Mouse (Mus musculus): ENCODE measurements around the gene Zfp697. TPM values are rescaled to one million over a fixed set of nuclear protein-coding genes. Genes with fewer than 3 reads are reported as not detected.
"Not testable (repeated sequence)": the region's sequence is repeated elsewhere in the genome, so short reads cannot be mapped to it uniquely, and the experiment has no call there.

The Zfp697 gene
- polyA plus RNA-seq, 1 experiment, result not detected

GRCm38 (mm10) chr3:98720740-98721139 lies 338.5 kb downstream of the Zfp697 start:
- Histone ChIP-seq H3K36me3 (replicated peaks; ENCODE audit: low read length) (no peaks in the 10 kb centered on the region), H3K9me3 (0 out of 2 replicates have a peak, but pooled peaks cover 3% of the 10 kb centered on the region), H3K4me3 (replicated peaks) (no peak overlapping the region), H3K4me1 (no peaks in the 10 kb centered on the region), H3K27me3 (replicated peaks) (no peaks in the 10 kb centered on the region)
- TF ChIP-seq GATA1 (IDR thresholded peaks at IDR 0.05; ENCODE audit: borderline replicate concordance, low read length) (no peak), FLI1 (IDR thresholded peaks at IDR 0.05; ENCODE audit: low read length) (no peak)

DNA sequence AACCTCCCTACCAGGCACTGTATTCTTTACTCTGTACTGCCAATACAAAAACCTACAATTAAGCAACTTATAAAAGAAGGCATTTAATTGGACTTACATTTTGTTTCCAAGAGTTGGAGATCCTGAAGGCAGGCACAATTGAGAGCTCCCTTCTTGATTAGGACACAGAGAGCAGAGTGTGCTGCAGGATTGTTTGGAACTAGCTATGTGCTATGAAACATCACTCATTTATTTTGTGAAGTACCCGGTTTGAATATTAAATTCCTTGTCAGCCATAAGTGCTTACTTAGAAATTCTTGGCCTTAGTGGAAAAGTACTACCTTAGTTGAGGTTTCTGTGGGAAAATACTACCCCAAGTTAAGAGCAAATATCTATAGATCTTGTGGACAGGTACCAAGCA lies 342.1 kb downstream of the Zfp697 start, which contains the start of gene Hsd3b2:
Gene Hsd3b2, minus strand, starts transcription at position 168 of the 400 bp plus-strand sequence.
- TF ChIP-seq GATA1 (IDR thresholded peaks at IDR 0.05; ENCODE audit: borderline replicate concordance, low read length) (no peak), FLI1 (IDR thresholded peaks at IDR 0.05; ENCODE audit: low read length) (no peak)
- H3K9me3 ChIP-seq, result 0 out of 2 replicates have a peak, but pooled peaks cover 4% of the 10 kb centered on the region
- no peaks in the 10 kb centered on the region for H3K36me3 ChIP-seq (replicated peaks; ENCODE audit: low read length)
- H3K4me1 ChIP-seq, result no peaks in the 10 kb centered on the region
- H3K4me3 ChIP-seq (replicated peaks), result no peak within 1 kb of the TSS
- H3K27me3 ChIP-seq (replicated peaks), result no peaks in the 10 kb centered on the region

DNA sequence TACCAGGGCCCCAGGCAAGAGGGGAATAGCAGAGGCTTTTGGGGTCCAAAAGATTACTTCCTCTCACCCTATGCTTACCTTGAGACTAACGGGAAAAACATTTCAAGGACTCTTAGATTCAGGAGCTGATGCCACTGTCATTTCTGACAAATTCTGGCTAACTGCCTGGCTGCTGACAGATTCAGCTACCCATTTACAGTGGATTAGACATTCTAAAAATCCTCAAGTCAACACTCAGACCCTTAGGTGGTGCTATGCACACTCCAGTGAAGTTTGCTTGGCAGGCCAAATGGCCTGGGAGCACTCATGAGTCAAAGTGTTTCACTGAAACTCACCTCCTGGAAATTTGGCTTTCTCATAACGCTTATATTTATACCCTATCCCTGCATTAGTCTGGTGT lies 344.0 kb downstream of the Zfp697 start:
- no peak overlapping the region for H3K4me3 ChIP-seq (replicated peaks)
- no peaks in the 10 kb centered on the region for H3K27me3 ChIP-seq (replicated peaks)
- 0 out of 2 replicates have a peak, but pooled peaks cover 4% of the 10 kb centered on the region for H3K9me3 ChIP-seq
- H3K4me1 ChIP-seq, result no peaks in the 10 kb centered on the region
- TF ChIP-seq FLI1 (IDR thresholded peaks at IDR 0.05; ENCODE audit: low read length) (no peak), GATA1 (IDR thresholded peaks at IDR 0.05; ENCODE audit: borderline replicate concordance, low read length) (no peak)
- H3K36me3 ChIP-seq (replicated peaks; ENCODE audit: low read length), result no peaks in the 10 kb centered on the region

- H3K9me3 ChIP-seq, result peaks cover 12% of the 10 kb centered on the region
- H3K27me3 ChIP-seq (replicated peaks), result no peaks in the 10 kb centered on the region
- H3K4me1 ChIP-seq, result no peaks in the 10 kb centered on the region
- no peaks in the 10 kb centered on the region for H3K36me3 ChIP-seq (replicated peaks; ENCODE audit: low read length)
- no peak overlapping the region for H3K4me3 ChIP-seq (replicated peaks)
- TF ChIP-seq GATA1 (IDR thresholded peaks at IDR 0.05; ENCODE audit: borderline replicate concordance, low read length), result no peak
- TF ChIP-seq FLI1 (IDR thresholded peaks at IDR 0.05; ENCODE audit: low read length), result no peak
These were observed 351.5 kb downstream of the Zfp697 start for GRCm38 (mm10) chr3:98733724-98734123.

DNA sequence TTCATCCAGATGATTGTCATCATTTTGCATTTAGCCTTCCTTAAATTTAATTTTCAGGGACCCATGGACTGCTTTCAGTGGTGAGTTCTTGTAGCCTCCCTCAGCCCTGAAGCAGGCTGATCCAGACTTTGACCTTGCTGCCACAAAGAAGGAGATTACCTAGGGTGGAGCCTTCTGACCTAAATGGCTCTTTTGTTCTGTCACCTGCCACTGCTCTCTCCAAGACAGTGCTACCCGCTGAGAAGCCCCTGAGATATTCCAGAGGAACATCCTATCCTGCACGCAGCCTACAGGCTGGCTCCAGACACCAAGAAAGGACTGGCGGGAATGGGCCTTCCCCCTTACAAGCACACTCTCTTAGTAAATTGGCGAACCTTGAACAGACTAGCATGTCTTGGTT lies 352.1 kb downstream of the Zfp697 start:
- Histone ChIP-seq H3K4me1 (no peaks in the 10 kb centered on the region), H3K36me3 (replicated peaks; ENCODE audit: low read length) (no peaks in the 10 kb centered on the region), H3K27me3 (replicated peaks) (no peaks in the 10 kb centered on the region), H3K9me3 (peaks cover 13% of the 10 kb centered on the region), H3K4me3 (replicated peaks) (no peak overlapping the region)
- TF ChIP-seq GATA1 (IDR thresholded peaks at IDR 0.05; ENCODE audit: borderline replicate concordance, low read length), result no peak
- TF ChIP-seq FLI1 (IDR thresholded peaks at IDR 0.05; ENCODE audit: low read length), result no peak

DNA sequence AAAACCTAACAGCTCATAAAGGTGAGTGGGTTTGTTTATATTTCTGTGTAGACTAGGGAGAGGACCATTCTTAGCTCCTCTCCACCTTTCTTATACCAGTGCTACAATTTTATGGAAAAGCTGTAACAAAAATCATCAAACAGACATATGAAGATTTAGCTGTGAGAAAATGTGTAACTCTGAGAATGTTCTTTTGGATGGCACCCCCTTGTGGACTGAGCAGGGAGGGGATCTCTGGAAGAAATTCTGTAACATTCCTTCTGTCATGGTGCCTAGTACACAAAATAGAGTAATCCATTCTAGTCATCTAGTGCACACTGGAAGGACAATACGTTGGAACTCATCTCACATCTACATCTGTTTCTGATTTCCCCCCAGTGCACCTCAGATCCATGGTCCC lies 358.8 kb downstream of the Zfp697 start:
- not testable (repeated sequence) for H3K27me3 ChIP-seq (replicated peaks); H3K4me3 ChIP-seq (replicated peaks); H3K36me3 ChIP-seq (replicated peaks; ENCODE audit: low read length); H3K4me1 ChIP-seq
- H3K9me3 ChIP-seq, result peaks cover 20% of the 10 kb centered on the region

- no peak overlapping the region for H3K4me3 ChIP-seq (replicated peaks)
- TF ChIP-seq FLI1 (IDR thresholded peaks at IDR 0.05; ENCODE audit: low read length) (no peak), GATA1 (IDR thresholded peaks at IDR 0.05; ENCODE audit: borderline replicate concordance, low read length) (no peak)
- peaks cover 13% of the 10 kb centered on the region for H3K9me3 ChIP-seq
- H3K4me1 ChIP-seq, result no peaks in the 10 kb centered on the region
- no peaks in the 10 kb centered on the region for H3K36me3 ChIP-seq (replicated peaks; ENCODE audit: low read length)
- no peaks in the 10 kb centered on the region for H3K27me3 ChIP-seq (replicated peaks)
These were observed 369.9 kb downstream of the Zfp697 start for GRCm38 (mm10) chr3:98752171-98752570.

- H3K4me1 ChIP-seq, result no peaks in the 10 kb centered on the region
- no peaks in the 10 kb centered on the region for H3K36me3 ChIP-seq (replicated peaks; ENCODE audit: low read length)
- no peaks in the 10 kb centered on the region for H3K27me3 ChIP-seq (replicated peaks)
- TF ChIP-seq GATA1 (IDR thresholded peaks at IDR 0.05; ENCODE audit: borderline replicate concordance, low read length) (no peak), FLI1 (IDR thresholded peaks at IDR 0.05; ENCODE audit: low read length) (no peak)
- peaks cover 1% of the 10 kb centered on the region; the same call in 1 of the 2 replicates for H3K9me3 ChIP-seq
- H3K4me3 ChIP-seq (replicated peaks), result no peak overlapping the region
These were observed 374.6 kb downstream of the Zfp697 start for GRCm38 (mm10) chr3:98756836-98757235.

DNA sequence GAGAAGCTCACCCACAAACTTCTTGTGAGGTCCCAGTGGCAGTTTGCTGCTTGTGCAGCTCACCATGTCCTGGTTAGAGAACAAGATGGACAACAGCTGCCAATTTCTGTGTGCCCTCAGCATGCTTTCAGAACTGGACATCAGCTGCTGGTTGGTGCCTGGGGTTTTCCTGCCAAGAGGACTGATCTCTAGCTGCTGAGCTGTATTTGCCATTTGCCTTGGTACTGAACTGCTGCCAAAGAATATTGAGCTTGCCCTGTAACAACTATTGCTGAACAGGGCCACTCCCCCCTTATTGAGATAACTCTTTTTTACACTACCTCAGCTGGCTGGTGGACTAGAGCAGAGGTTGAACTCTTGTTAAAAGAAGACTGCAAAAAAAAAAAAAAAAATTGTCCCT lies 381.9 kb downstream of the Zfp697 start:
- TF ChIP-seq GATA1 (IDR thresholded peaks at IDR 0.05; ENCODE audit: borderline replicate concordance, low read length) (no peak), FLI1 (IDR thresholded peaks at IDR 0.05; ENCODE audit: low read length) (no peak)
- Histone ChIP-seq H3K27me3 (replicated peaks) (no peaks in the 10 kb centered on the region), H3K36me3 (replicated peaks; ENCODE audit: low read length) (no peaks in the 10 kb centered on the region), H3K4me3 (replicated peaks) (no peak overlapping the region), H3K9me3 (peaks cover 4% of the 10 kb centered on the region; the same call in 1 of the 2 replicates), H3K4me1 (no peaks in the 10 kb centered on the region)

- Histone ChIP-seq H3K9me3 (peaks cover 16% of the 10 kb centered on the region; the same call in 1 of the 2 replicates), H3K36me3 (replicated peaks; ENCODE audit: low read length) (no peaks in the 10 kb centered on the region), H3K4me1 (no peaks in the 10 kb centered on the region), H3K4me3 (replicated peaks) (no peak overlapping the region), H3K27me3 (replicated peaks) (no peaks in the 10 kb centered on the region)
- TF ChIP-seq GATA1 (IDR thresholded peaks at IDR 0.05; ENCODE audit: borderline replicate concordance, low read length) (no peak), FLI1 (IDR thresholded peaks at IDR 0.05; ENCODE audit: low read length) (no peak)
These were observed 398.7 kb downstream of the Zfp697 start for GRCm38 (mm10) chr3:98780921-98781320.

Data from megakaryocyte, embryonic 14.5 days (primary cell).